Mouse (Mus musculus) forebrain, embryonic 15.5 days (tissue): ENCODE results near the gene AU040320. TPM values are rescaled to one million over a fixed set of nuclear protein-coding genes. Genes with fewer than 3 reads are reported as not detected.
A peak's percentile ranks its signal among the peaks of the same experiment; 100 is the strongest.

Experiments used
- ATAC-seq: fragments of 200-750 bp; cut with Nextera tagmentation; replicated peaks from 2 replicates; pipeline ENCODE4 v1.8.0; 2017; ENCODE audit warnings: mild to moderate bottlenecking, moderate TSS enrichment, moderate library complexity
- H3K27ac ChIP-seq: fragments of 300-500 bp; sonication (generic); replicated peaks from 2 replicates; pipeline ENCODE4 v1.5.1; 2015; ENCODE audit warnings: mild to moderate bottlenecking, inconsistent platforms
- H3K27me3 ChIP-seq: fragments of 300-500 bp; sonication (generic); 2 replicates; pipeline ENCODE4 v1.6.1; 2015; ENCODE audit warnings: inconsistent platforms
- H3K36me3 ChIP-seq: fragments of 300-500 bp; sonication (generic); 2 replicates; pipeline ENCODE4 v1.6.1; 2015; ENCODE audit warnings: mild to moderate bottlenecking, inconsistent platforms
- H3K4me1 ChIP-seq: fragments of 300-500 bp; sonication (generic); 2 replicates; pipeline ENCODE4 v1.6.1; 2015; ENCODE audit warnings: inconsistent platforms
- H3K4me2 ChIP-seq: fragments of 300-500 bp; sonication (generic); replicated peaks from 2 replicates; pipeline ENCODE4 v1.6.1; 2015; ENCODE audit warnings: mild to moderate bottlenecking, inconsistent platforms
- H3K4me3 ChIP-seq: fragments of 300-500 bp; sonication (generic); 2 replicates; pipeline ENCODE4 v1.5.1; 2015; ENCODE audit warnings: mild to moderate bottlenecking, inconsistent platforms
- H3K9ac ChIP-seq: fragments of 300-500 bp; sonication (generic); replicated peaks from 2 replicates; pipeline ENCODE4 v1.6.1; 2015; ENCODE audit warnings: mild to moderate bottlenecking, inconsistent platforms
- H3K9me3 ChIP-seq: fragments of 300-500 bp; sonication (generic); 2 replicates; pipeline ENCODE4 v1.6.1; 2016; ENCODE audit warnings: inconsistent platforms
- whole genome bisulfite sequencing: fragments of 180-500 bp; shearing (Covaris S2); methylation state at CpG from one replicate; pipeline ENCODE4 v1.1.7; 2015; ENCODE audit warnings: mixed read lengths; 5-methylcytosine and 5-hydroxymethylcytosine counted together
- polyA plus RNA-seq: library from polyadenylated mRNA; unstranded; fragments of >200 nt; fragmentation: Nextera tagmentation; extraction: Ambion mirVana; gene quantifications from 2 replicates; pipeline ENCODE4 v1.2.1, GENCODE M21; 2015

AU040320 gene
- 32.2 and 35.4 TPM in 2 replicates for polyA plus RNA-seq

DNA sequence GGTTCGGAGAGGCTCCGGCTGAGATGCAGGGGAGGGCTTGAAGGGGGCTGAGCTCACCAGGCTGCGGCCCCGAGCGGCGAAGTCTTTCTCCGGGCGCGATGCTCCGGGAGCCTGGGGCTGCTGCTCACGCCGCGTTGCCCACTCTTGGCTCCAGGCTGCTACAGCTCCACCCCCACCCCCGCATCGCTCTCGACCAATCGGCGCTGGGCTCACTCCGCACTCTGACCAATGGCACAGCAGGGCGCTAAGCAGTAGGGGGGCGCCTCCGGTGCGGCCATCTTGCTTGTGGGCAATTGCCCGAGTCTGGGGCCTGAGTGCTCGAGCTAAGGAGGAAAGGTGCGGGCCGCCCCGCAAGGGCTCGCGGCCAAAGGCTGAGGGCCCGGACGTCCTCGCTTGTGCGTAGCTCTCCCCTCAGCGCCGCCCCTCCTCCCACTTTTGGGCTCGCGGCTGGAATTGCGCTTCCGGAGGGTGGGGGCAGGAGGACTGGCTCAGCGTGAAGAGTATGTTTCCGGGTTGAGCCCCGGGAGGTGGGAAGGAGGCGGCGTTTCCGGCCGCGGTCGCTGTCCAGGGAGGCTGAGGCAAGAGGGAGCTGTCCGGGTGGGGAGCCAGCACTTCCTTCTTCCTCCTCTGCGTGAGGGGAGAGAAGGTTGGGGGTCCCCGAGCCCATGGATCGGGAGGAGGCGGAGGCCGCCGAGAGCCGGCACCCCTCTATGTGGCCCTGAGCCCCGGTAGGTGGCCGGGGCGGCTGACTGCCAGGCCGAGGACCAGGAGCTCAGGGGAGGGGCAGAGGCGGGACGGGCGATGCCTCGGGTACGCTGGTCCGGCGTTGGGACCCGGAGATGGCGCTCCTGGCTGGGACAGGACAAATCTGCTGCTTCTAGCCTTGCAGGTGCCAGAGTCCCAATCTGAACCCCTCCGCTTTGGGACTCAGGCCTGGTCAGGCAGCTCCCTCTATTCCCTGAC, at the start of gene AU040320, which contains the start of gene Ncdn:
Gene AU040320 (plus strand): TSS at position 277 of the 963 bp plus-strand sequence.
Gene Ncdn (minus strand): TSS at position 171 of the 963 bp plus-strand sequence.
- Histone ChIP-seq H3K9me3 (no peaks in the 10 kb centered on the region), H3K36me3 (peaks cover 8% of the 10 kb centered on the region), H3K27me3 (no peaks in the 10 kb centered on the region), H3K27ac (peak within 1 kb of the TSS; percentile 99), H3K9ac (peak within 1 kb of the TSS; percentile 98), H3K4me3 (peak within 1 kb of the TSS; percentile 99), H3K4me1 (peaks cover 54% of the 10 kb centered on the region), H3K4me2 (peak within 1 kb of the TSS; percentile 94)
- under 1% methylated on average over 70 of the region's 71 CpGs for WGBS
- ATAC-seq, result peak; percentile 97

DNA sequence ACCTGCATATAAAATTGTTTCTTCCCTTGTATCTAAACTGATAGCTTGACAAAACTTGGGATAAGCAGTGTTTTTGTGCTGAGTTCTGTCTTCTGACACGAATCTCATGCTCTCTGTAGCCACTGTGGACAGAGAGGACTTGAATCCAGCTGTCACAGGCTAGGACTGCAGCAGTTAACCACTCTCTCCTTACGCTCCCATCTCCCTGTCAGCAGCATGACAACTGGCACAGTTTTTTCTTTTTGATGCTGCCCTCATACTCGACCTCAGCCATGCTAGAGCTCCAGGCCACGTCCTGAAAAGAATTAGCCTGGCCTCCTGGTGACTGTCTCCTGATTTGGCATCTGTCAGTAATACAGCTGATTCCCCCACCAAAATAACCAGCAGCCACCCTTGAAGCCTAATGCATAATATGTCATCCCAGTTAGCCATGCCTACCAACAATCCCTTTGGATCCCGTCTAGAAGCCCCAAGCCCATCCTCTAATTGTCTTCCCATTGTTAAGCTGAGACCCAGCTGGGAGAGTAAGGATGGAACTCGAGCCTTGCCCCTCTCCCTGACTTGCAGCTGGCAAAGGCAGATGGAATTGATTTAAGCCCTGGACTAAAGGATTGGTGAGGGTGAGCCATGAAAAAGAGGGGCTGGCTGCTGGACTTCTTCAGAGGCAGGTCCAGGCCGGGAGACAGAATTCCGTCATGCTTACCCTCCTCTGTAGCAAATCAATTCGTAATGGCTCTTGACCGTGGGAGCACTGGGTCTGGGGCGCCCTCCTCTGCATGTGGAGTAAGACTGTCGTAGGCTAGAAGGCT, 46.5 kb upstream of the AU040320 start:
- Histone ChIP-seq H3K9ac (no peak overlapping the region), H3K36me3 (peaks cover 66% of the 10 kb centered on the region), H3K4me2 (no peak overlapping the region), H3K4me3 (no peak overlapping the region), H3K27me3 (no peaks in the 10 kb centered on the region), H3K9me3 (no peaks in the 10 kb centered on the region), H3K4me1 (no peaks in the 10 kb centered on the region), H3K27ac (no peak overlapping the region)
- no peak for ATAC-seq
- WGBS, result 74% methylated on average over 12 of the region's 12 CpGs

DNA sequence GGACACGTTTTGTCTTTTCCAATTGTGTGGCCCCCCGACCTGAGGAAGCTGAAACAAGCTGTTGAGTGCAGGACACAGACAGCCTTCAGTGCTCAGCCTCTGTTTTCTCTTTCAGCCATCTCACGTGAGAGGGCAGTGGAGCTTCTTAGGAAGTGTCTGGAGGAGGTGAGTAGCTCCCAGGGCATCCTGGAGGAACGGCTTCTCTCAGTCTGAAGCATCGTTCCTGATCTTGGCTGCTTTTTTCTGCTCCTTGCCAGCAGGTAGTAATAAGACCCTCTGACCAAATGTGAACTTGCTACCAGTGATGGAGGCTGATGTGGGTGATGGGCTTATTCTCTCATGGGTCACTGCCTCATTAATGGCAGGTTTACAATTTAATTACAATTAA, 45.9 kb upstream of the AU040320 start:
- no peak overlapping the region for H3K9ac ChIP-seq

DNA sequence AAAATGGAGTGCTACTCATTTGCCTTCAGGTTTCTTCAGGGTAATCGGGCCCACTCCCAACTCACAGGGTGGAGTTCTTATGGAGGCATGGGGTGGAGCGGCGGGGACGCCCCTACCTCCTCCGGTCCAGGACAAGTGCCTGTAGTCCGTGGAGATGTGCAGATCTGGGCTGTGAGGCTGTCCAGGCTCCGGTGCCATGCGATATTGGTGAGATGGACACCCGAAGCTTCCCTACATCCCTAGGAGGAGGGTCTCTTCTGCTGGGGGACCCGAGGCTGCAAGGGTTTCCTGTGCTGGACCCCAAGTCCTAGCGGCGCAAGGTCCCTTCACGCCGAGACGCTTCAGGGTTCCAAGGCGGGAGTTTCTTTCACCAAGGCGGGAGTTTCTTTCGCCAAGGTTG, 21.2 kb upstream of the AU040320 start:
- Histone ChIP-seq H3K4me1 (peaks cover 18% of the 10 kb centered on the region), H3K9ac (no peak overlapping the region), H3K27ac (no peak overlapping the region), H3K27me3 (peaks cover 74% of the 10 kb centered on the region), H3K36me3 (no peaks in the 10 kb centered on the region), H3K4me3 (no peak overlapping the region), H3K9me3 (no peaks in the 10 kb centered on the region), H3K4me2 (no peak overlapping the region)
- no peak for ATAC-seq
- under 1% methylated on average over 18 of the region's 18 CpGs for WGBS

More for the DNA sequence above, 45.9 kb upstream of the AU040320 start:
- no peak overlapping the region for H3K4me3 ChIP-seq
- no peak overlapping the region for H3K4me2 ChIP-seq
- H3K36me3 ChIP-seq, result peaks cover 68% of the 10 kb centered on the region
- 79% methylated on average over 5 of the region's 5 CpGs for WGBS
- H3K9me3 ChIP-seq, result no peaks in the 10 kb centered on the region
- H3K27ac ChIP-seq, result no peak overlapping the region
- H3K4me1 ChIP-seq, result no peaks in the 10 kb centered on the region
- no peak for ATAC-seq
- H3K27me3 ChIP-seq, result no peaks in the 10 kb centered on the region

DNA sequence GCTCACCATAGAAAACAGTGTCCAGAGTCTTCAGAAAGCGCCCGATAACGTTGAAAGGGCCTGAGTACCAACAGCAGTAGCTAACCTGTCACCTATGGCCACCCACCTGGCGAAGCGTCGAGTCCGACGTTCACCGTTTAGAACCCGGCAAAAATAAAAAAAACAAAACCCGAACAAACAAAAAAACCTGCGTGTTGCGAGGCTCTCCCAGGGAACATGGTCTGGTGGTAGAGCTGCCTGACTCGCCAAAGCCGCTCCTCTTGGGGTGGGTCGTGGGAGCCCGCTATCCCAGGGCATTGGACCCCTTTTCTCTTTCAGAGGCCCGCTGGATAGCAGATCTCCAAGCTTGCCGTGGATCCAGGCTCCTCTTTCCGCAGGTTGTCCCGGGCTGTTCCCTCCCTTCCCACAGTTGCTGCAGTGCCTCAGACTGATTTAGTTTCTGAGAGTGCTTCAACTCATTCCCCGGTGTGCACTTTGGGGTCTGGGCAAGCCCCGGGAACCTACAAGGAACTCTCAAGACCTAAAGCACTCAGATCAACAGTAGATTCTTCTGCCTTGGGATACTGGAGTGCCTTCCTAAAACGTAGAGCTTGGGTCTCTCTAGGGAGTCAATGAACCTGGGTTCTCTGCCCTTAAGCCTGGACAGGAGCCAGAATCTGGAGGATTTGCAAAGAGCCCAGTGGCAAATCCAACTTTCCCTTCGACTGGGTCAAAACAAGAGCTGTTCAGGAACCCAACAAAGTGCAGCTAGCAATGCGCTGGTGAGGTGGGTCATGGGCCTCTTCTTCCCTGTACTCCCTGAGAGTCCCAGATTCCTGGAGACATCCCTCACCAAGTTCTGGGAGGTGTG, 20.6 kb upstream of the AU040320 start:
- Histone ChIP-seq H3K4me1 (peaks cover 18% of the 10 kb centered on the region), H3K9ac (no peak overlapping the region), H3K9me3 (no peaks in the 10 kb centered on the region), H3K27me3 (peaks cover 81% of the 10 kb centered on the region), H3K4me3 (no peak overlapping the region), H3K4me2 (no peak overlapping the region), H3K27ac (no peak overlapping the region), H3K36me3 (no peaks in the 10 kb centered on the region)
- WGBS, result 2% methylated on average over 26 of the region's 26 CpGs
- no peak for ATAC-seq

DNA sequence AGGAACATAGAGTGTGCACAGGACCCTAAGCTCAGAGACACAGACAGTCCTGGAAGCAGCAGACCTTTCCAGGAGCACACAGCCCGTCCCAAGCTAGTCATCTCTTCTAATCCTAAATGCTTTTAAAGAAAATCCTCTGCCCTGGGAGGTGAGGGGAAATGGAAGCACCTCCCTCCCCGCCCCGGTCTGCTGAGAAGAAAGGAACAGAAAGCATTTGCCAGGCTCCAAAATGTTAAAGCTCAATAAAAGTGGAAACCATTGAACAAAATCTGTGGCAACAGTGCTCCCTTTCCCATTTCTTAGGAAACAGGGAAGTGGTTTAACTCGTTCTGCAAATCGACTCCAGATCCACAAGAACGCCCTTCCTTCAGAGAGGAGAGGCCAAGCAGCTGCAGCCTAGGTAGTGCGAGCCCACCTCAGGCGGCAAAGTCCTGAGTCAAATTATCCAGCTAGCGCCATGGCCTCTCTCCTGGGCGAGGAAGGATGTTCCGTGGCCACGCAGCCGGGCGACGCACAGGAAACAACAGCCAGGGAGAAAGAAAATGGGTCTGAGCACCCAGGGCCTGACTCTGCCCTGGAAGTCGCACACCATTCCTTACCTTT, 19.2 kb upstream of the AU040320 start:
- H3K36me3 ChIP-seq, result no peaks in the 10 kb centered on the region
- H3K9ac ChIP-seq, result no peak overlapping the region
- 0 out of 2 replicates have a peak overlapping the region, but pooled peaks have one; percentile 1 for H3K4me3 ChIP-seq
- H3K4me1 ChIP-seq, result peaks cover 18% of the 10 kb centered on the region
- WGBS, result 3% methylated on average over 16 of the region's 16 CpGs
- ATAC-seq, result no peak
- H3K27ac ChIP-seq, result no peak overlapping the region
- H3K9me3 ChIP-seq, result no peaks in the 10 kb centered on the region
- H3K4me2 ChIP-seq, result no peak overlapping the region
- peaks cover 94% of the 10 kb centered on the region for H3K27me3 ChIP-seq

DNA sequence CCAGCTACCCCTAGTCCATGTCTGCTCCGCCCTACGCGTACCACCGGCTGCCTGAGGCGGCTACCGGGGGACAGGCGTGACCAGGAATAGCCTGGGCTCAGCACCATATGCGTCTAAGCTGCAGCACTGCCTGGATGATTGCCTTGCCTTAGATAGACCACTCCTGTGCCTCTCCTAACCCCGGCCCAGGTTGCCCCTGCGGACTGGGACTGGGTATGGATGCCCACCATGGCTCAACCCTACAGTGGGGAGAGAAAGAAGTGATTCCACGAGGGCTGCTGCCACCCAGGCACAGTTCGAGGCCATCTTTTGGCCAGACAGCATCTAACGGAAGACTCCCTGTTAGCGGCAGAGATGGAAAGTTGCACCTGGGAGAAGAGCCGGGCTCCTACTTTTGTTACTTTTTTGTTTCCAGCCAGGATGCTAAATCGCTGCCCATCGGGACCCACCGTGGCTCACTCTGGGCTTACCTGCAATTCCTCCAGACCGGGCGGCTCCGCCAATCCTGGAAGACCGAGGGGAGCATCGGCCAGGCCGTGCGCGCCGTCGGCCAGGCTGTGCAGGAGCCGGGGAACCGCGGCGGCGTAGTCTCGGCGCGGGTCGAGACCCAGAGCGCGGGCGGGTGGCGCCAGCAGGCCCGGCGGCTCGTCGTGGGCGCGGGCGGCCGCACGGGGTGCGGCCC, 18.5 kb upstream of the AU040320 start:
- Histone ChIP-seq H3K4me1 (peaks cover 18% of the 10 kb centered on the region), H3K27me3 (peaks cover 96% of the 10 kb centered on the region), H3K36me3 (no peaks in the 10 kb centered on the region), H3K4me3 (peak overlapping the region; percentile 29), H3K9me3 (no peaks in the 10 kb centered on the region), H3K4me2 (peak overlapping the region; percentile 42), H3K27ac (no peak overlapping the region), H3K9ac (no peak overlapping the region)
- no peak for ATAC-seq
- WGBS, result 2% methylated on average over 51 of the region's 51 CpGs

DNA sequence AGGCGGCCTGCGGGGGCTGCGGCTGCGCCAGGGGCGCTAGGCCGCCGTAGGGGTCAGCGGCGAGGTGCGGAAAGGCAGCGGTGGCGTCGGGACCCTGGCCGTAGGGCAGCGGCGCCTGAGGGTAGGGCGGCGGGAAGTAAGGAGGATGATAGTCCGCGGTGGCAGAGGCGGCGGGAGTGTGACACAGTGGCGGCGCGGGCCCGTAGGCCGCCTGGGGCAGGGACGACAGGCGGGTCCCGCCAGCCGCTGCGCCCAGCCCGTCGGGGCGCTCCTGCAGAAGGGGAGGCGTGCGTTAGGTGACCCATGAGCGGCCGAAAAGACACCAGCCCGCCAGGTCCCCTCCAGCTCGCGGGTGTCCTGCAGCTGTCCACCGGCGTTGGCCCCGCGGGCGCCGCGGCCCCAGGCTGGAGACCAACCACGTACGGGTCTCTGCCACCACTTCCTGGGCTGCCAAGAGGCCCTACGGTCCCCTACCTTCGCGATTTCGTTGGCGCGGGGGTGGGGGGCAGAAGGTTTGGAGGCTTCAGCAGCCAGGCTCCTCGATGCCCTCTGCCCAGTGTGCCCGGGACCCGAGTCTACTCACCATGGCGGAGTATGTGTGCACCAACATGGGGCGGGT, 17.9 kb upstream of the AU040320 start:
- Histone ChIP-seq H3K4me2 (peak overlapping the region; percentile 42), H3K4me3 (peak overlapping the region; percentile 29), H3K9ac (no peak overlapping the region), H3K4me1 (peaks cover 18% of the 10 kb centered on the region), H3K27me3 (peaks cover 90% of the 10 kb centered on the region), H3K36me3 (no peaks in the 10 kb centered on the region), H3K9me3 (no peaks in the 10 kb centered on the region), H3K27ac (no peak overlapping the region)
- ATAC-seq, result 0 out of 2 replicates have a peak, but pooled peaks have one; percentile 13
- 1% methylated on average over 61 of the region's 62 CpGs for WGBS

DNA sequence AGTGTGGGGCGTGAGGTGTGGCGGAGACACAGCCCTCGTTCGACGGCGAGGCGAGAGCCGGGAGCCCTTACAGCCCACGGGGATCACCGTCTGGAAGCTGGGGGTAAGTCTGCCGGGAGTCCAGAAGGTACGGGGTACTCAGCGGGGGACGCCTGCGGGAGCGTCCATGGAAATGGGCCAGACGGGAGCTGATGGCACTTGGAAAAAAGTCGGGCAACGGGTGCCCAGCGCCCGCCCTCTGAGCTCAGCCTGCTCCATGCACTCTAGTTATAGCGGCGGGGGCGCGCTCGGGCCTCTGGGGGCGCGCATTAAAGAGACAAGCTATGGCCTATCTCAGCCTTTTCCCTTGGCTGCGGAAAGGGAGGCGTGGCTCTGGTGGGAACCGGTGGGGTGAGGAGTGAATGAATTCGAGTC, 17.3 kb upstream of the AU040320 start, which contains the start of gene Tfap2e:
Gene Tfap2e (minus strand): TSS at position 240 of the 414 bp plus-strand sequence.
- H3K36me3 ChIP-seq, result no peaks in the 10 kb centered on the region
- no peak within 1 kb of the TSS for H3K9ac ChIP-seq
- H3K27me3 ChIP-seq, result peaks cover 85% of the 10 kb centered on the region
- 0 out of 2 replicates have a peak, but pooled peaks have one; percentile 61 for ATAC-seq
- 1% methylated on average over 32 of the region's 32 CpGs for WGBS
- no peaks in the 10 kb centered on the region for H3K9me3 ChIP-seq
- H3K4me3 ChIP-seq, result peak within 1 kb of the TSS; percentile 29
- peaks cover 18% of the 10 kb centered on the region for H3K4me1 ChIP-seq
- peak within 1 kb of the TSS; percentile 42 for H3K4me2 ChIP-seq
- H3K27ac ChIP-seq, result no peak within 1 kb of the TSS

DNA sequence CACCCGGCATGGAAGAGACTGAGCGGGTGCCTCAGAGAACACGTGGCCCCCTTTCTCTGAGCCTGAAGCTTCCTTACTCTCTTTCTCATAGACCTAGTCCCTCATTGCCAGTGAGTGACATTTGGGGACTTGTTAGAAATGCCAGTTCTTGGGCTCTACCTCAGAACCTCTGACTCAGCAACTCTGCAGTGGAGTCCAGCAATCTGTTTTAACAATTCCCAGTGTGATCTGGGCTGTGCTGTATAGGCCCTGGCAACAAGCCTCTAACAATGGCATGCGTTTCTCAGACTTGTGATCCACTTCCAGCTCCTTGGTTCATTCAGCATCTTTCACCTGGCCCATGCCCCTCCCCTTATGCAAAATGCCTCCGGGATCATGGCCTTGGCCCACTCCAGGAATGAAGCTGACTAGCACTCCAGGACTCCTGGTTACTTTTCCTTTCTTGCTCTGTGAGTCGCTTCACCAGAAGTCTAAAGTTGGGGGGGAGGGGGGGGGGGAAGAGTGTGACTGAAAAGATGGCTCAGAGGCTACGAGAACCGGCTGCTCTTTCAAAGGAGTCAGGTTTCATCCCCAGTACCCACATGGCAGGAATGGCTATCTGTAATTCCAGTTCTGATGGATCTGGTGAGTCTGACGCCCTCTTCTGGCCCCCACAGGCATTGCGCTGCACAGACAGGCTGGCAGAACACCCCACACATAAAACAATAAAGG, 13.2 kb upstream of the AU040320 start:
- 17% methylated on average over 10 of the region's 10 CpGs for WGBS
- no peaks in the 10 kb centered on the region for H3K9me3 ChIP-seq
- H3K27me3 ChIP-seq, result peaks cover 52% of the 10 kb centered on the region
- peaks cover 13% of the 10 kb centered on the region for H3K4me1 ChIP-seq
- H3K4me3 ChIP-seq, result no peak overlapping the region
- no peak for ATAC-seq
- H3K4me2 ChIP-seq, result no peak overlapping the region
- H3K36me3 ChIP-seq, result peaks cover 10% of the 10 kb centered on the region
- no peak overlapping the region for H3K9ac ChIP-seq
- H3K27ac ChIP-seq, result no peak overlapping the region
